Mouse (Mus musculus): ENCODE results near the gene Ptgs1. TPM values are rescaled to one million over a fixed set of nuclear protein-coding genes. Genes with fewer than 3 reads are reported as not detected.

The Ptgs1 gene
- polyA plus RNA-seq, 1 experiment = 16.0 TPM

Other genes starting within 250 kb of the Ptgs1 start
- gene Ndufa8, start 181.0 kb upstream of the Ptgs1 start, polyA plus RNA-seq (2012; rRNA removed) = 216 and 220 TPM in 2 replicates
- 1.5 and 2.6 TPM in 2 replicates for gene Morn5, start 181.0 kb upstream of the Ptgs1 start, polyA plus RNA-seq (2012; rRNA removed)
- 4.9 and 6.8 TPM in 2 replicates for gene Lhx6, start 125.0 kb upstream of the Ptgs1 start, polyA plus RNA-seq (2012; rRNA removed)
- gene Mrrf, start 94.0 kb upstream of the Ptgs1 start, polyA plus RNA-seq (2012; rRNA removed) = 16.2 and 18.7 TPM in 2 replicates
- 52.4 and 55.6 TPM in 2 replicates for gene Rbm18, start 93.7 kb upstream of the Ptgs1 start, polyA plus RNA-seq (2012; rRNA removed)
- gene Olfr338, start 143.1 kb downstream of the Ptgs1 start, polyA plus RNA-seq (2012; rRNA removed) = 0.02 TPM in 1 of 2 replicates, not detected in the other
- not detected in 2 replicates for gene Olfr339, start 188.5 kb downstream of the Ptgs1 start, polyA plus RNA-seq (2012; rRNA removed)
- gene Olfr340, start 222.2 kb downstream of the Ptgs1 start, polyA plus RNA-seq (2012; rRNA removed) = not detected in 2 replicates